Mouse (Mus musculus): ENCODE measurements around the gene Hsdl2. TPM values are rescaled to one million over a fixed set of nuclear protein-coding genes. Genes with fewer than 3 reads are reported as not detected.
"Not testable (repeated sequence)": the region's sequence is repeated elsewhere in the genome, so short reads cannot be mapped to it uniquely, and the experiment has no call there.

The Hsdl2 gene
- polyA plus RNA-seq, 1 experiment from 2014 or later, result 70.1 TPM

DNA sequence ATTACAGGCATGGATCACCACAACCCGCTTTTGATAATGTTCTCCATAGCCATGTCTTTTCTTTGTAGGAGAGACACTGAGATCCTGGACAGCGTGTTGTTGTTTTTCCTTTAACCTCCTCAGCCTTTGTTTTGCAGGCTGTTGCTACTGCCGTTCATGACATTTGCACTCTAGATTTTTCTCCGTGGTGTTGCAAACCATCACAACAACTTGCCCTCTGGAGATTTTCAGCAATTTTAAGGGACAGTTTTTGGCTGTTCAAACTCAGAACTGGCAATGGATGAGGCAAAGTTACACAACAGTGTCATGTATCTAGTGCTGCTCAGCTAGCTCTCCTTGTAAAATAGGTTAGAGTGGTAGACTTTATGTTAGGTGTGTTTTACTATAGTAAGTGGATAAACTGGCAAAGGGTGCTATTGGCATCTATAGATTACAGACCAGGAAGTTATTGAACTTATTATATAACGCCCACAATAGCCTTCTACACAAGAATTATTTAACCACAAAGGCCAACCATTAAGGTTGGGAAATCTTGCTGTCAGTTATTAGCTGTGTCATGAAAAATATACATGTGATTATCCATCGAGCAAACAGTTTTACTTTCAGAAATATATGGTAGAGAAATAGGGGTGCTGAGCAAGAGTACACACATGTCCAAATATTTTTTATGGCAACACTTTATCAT is 13.6 kb upstream of the Hsdl2 start:
- Histone ChIP-seq H3K27ac (no peak overlapping the region), H3K4me2 (no peak overlapping the region), H3K9ac (no peak overlapping the region), H3K36me3 (no peaks in the 10 kb centered on the region), H3K4me3 (no peak overlapping the region), H3K4me1 (replicated peaks) (no peaks in the 10 kb centered on the region), H3K9me3 (replicated peaks) (no peaks in the 10 kb centered on the region), H3K27me3 (no peaks in the 10 kb centered on the region)
- no peak for ATAC-seq (replicated peaks; ENCODE audit: insufficient number of reproducible peaks, insufficient read depth, low FRiP score, low read depth)
- WGBS, result 73% methylated on average over 6 of the region's 6 CpGs

DNA sequence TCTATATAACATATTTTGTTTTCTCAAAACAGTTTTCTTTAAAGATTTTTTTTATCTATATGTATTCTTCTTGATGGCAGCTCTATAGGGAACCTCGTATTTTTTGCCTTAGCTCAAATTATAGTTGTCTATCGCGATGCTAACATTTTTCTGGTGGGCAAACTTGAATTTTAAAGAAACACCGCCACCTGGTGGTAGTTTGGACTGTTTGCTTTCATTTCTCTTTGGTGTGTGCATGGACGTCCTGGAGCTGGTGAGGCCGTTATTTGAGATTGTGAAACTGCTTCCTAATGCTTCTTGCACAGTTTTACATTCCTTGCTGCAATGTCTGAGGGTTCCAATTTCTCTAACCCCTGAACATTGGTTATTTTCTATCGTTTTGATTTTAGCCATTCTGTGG is 11.8 kb upstream of the Hsdl2 start:
- no peak overlapping the region for H3K27ac ChIP-seq
- WGBS, result 3% methylated on average over 7 of the region's 7 CpGs
- H3K27me3 ChIP-seq, result no peaks in the 10 kb centered on the region
- no peaks in the 10 kb centered on the region for H3K9me3 ChIP-seq (replicated peaks)
- H3K4me1 ChIP-seq (replicated peaks), result no peaks in the 10 kb centered on the region
- no peak for ATAC-seq (replicated peaks; ENCODE audit: insufficient number of reproducible peaks, insufficient read depth, low FRiP score, low read depth)
- H3K9ac ChIP-seq, result no peak overlapping the region
- no peaks in the 10 kb centered on the region for H3K36me3 ChIP-seq
- H3K4me2 ChIP-seq, result 0 out of 2 replicates have a peak overlapping the region, but pooled peaks have one; percentile 31
- no peak overlapping the region for H3K4me3 ChIP-seq

DNA sequence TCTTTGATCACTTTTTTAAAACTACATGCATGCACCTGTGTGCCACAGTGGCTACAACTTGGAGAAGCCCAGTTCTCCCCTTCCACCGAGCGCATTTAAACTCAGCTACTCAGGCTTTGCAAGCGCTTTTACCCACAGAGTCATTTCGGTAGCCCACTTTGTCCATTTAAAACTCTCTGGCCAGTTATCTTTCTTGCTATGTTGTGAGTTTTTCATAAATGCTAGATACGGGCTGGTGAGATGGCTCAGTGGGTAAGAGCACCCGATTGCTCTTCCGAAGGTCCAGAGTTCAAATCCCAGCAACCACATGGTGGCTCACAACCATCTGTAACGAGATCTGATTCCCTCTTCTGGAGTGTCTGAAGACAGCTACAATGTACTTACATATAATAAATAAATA is 10.8 kb upstream of the Hsdl2 start:
- H3K4me1 ChIP-seq (replicated peaks); H3K9me3 ChIP-seq (replicated peaks); H3K4me3 ChIP-seq; ATAC-seq (replicated peaks; ENCODE audit: insufficient number of reproducible peaks, insufficient read depth, low FRiP score, low read depth); H3K27ac ChIP-seq; H3K9ac ChIP-seq; H3K36me3 ChIP-seq; H3K4me2 ChIP-seq; H3K27me3 ChIP-seq: not testable (repeated sequence)
- 93% methylated on average over 8 of the region's 8 CpGs for WGBS

DNA sequence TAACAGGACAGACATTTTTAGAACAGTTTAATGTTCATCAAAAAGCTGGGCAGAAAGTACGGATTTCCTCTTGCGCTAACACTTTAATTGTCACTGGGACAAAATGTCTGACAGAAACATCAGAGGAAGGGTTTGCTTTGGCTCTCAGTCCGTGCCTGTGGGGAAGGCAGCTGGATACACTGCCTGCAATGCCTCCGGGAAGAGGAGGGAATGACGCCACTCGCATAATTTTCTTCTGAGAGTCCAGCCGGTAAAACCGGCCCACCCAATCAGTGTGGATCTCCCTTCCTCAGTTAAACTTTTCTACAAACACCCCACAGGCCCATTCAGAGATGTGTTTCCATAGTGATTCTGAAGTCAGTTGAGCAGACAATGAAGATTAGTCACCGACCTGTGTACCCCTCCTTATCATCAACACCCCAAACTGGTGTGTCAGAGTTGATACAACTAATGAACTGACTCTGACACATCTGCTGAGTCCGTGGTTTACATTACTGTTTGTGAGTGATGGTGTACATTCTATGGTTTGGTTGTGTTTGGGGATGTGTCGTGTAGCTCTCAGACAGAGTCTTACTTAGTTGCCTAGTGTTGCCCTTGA is 8.7 kb upstream of the Hsdl2 start:
- 79% methylated on average over 11 of the region's 11 CpGs for WGBS
- no peaks in the 10 kb centered on the region for H3K4me1 ChIP-seq (replicated peaks)
- H3K4me2 ChIP-seq, result no peak overlapping the region
- no peaks in the 10 kb centered on the region for H3K36me3 ChIP-seq
- H3K4me3 ChIP-seq, result no peak overlapping the region
- H3K9me3 ChIP-seq (replicated peaks), result no peaks in the 10 kb centered on the region
- no peak for ATAC-seq (replicated peaks; ENCODE audit: insufficient number of reproducible peaks, insufficient read depth, low FRiP score, low read depth)
- H3K27me3 ChIP-seq, result no peaks in the 10 kb centered on the region
- H3K27ac ChIP-seq, result no peak overlapping the region
- no peak overlapping the region for H3K9ac ChIP-seq

GRCm38 (mm10) chr4:59575184-59575958 is 6.0 kb upstream of the Hsdl2 start:
- Histone ChIP-seq H3K27ac (no peak overlapping the region), H3K9me3 (replicated peaks) (no peaks in the 10 kb centered on the region), H3K4me3 (no peak overlapping the region), H3K4me2 (no peak overlapping the region), H3K27me3 (no peaks in the 10 kb centered on the region), H3K9ac (no peak overlapping the region), H3K36me3 (no peaks in the 10 kb centered on the region), H3K4me1 (replicated peaks) (peaks cover 4% of the 10 kb centered on the region)
- 78% methylated on average over 11 of the region's 11 CpGs for WGBS
- no peak for ATAC-seq (replicated peaks; ENCODE audit: insufficient number of reproducible peaks, insufficient read depth, low FRiP score, low read depth)

DNA sequence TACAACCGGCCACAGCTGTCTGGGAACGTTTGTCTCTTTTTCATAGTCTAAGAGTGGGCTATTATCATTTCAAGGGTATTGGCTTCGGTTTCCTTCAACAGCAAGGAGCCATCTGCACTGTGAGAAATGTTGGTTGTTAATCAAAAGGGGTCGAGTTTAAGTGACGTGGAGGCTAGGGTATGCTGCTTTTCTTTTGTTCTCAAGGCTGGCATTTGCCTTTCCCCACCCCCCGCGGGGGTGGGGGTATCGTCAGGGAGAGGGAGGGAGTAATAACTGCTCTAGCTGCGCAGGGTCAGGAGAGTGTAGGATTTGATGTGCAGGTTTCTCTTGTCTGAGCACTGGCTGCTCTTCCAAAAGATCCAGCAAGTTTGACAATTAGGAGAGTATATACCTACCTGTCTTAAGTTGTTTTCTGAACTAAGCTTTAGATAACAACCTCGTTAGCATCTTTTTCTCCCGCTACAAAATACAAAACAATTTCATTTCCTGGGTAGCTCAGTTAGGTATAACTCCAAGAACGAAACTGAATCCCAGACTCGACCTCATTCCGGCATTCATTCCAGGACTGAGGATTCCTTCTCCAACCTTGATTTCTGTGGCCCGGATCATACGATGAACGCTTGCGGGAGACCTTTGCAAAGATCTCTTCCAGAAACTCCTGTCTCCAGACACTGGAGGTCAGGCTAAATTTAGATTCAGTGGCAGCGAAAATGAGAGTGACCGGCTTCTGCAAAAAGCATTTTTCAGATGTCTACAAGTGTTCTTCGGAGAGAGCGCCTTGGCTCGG is 675 bp upstream of the Hsdl2 start:
- peak overlapping the region; percentile 79 for H3K9ac ChIP-seq
- peak overlapping the region; percentile 97 for H3K27ac ChIP-seq
- no peaks in the 10 kb centered on the region for H3K36me3 ChIP-seq
- H3K9me3 ChIP-seq (replicated peaks), result no peaks in the 10 kb centered on the region
- peak; percentile 40 for ATAC-seq (replicated peaks; ENCODE audit: insufficient number of reproducible peaks, insufficient read depth, low FRiP score, low read depth)
- WGBS, result under 1% methylated on average over 23 of the region's 23 CpGs
- no peaks in the 10 kb centered on the region for H3K27me3 ChIP-seq
- peak overlapping the region; percentile 79 for H3K4me3 ChIP-seq
- peak overlapping the region; percentile 90 for H3K4me2 ChIP-seq
- peaks cover 19% of the 10 kb centered on the region for H3K4me1 ChIP-seq (replicated peaks)

DNA sequence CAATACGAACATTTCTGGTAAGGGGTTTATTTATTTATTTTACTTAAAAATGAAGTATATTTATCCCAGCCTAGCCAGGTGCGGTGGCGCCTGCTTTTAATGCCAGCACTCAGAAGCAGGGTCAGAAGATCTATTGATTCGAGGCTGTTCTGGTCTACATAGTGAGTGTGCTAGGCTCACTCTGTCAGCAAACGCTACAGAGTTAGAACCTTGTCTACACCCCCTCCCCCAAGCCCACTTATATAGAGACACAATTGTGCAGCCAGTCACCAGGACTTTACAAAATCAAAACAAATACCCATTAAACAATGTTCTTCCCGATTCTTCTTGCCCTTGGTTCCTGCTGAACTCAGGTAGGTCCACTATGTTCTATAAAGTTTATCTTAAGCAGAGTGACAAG is 823 bp downstream of the Hsdl2 start:
- Histone ChIP-seq H3K27ac (peak overlapping the region; percentile 97; the same call in 1 of the 2 replicates), H3K9ac (peak overlapping the region; percentile 69), H3K4me2 (peak overlapping the region; percentile 90), H3K9me3 (replicated peaks) (no peaks in the 10 kb centered on the region), H3K27me3 (no peaks in the 10 kb centered on the region), H3K4me3 (peak overlapping the region; percentile 79), H3K4me1 (replicated peaks) (peaks cover 19% of the 10 kb centered on the region), H3K36me3 (no peaks in the 10 kb centered on the region)
- ATAC-seq (replicated peaks; ENCODE audit: insufficient number of reproducible peaks, insufficient read depth, low FRiP score, low read depth), result no peak
- 30% methylated on average over 6 of the region's 6 CpGs for WGBS

DNA sequence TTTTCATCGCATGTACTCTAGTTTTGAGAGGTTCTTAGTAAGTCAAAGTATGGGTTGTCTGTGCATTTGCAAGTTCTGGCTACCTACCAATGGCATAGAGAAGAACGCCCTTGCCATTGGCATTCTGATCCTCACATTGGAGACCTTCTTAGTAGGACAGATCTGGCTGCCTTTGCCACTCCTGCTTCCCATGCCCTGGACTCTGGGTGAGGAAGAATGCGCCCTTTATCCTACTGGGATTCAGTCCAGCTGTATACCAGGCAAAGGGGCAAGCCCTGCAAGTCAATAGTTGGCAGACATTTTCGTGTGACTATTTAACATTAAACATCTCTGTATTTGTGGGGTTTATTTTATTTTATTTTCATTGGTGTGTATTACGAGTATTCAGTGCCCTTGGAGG is 3.7 kb downstream of the Hsdl2 start:
- Histone ChIP-seq H3K4me2 (peak overlapping the region; percentile 34; the same call in 1 of the 2 replicates), H3K9me3 (replicated peaks) (no peaks in the 10 kb centered on the region), H3K27ac (peak overlapping the region; percentile 52; the same call in 1 of the 2 replicates), H3K9ac (no peak overlapping the region), H3K4me1 (replicated peaks) (peaks cover 17% of the 10 kb centered on the region), H3K27me3 (no peaks in the 10 kb centered on the region), H3K36me3 (no peaks in the 10 kb centered on the region), H3K4me3 (no peak overlapping the region)
- 63% methylated on average over 5 of the region's 5 CpGs for WGBS
- ATAC-seq (replicated peaks; ENCODE audit: insufficient number of reproducible peaks, insufficient read depth, low FRiP score, low read depth), result no peak

- H3K9me3 ChIP-seq (replicated peaks), result no peaks in the 10 kb centered on the region
- no peak overlapping the region for H3K9ac ChIP-seq
- no peak overlapping the region for H3K4me3 ChIP-seq
- ATAC-seq (replicated peaks; ENCODE audit: insufficient number of reproducible peaks, insufficient read depth, low FRiP score, low read depth), result no peak
- no peaks in the 10 kb centered on the region for H3K27me3 ChIP-seq
- H3K4me2 ChIP-seq, result no peak overlapping the region
- WGBS, result 69% methylated on average over 2 of the region's 2 CpGs
- peaks cover 9% of the 10 kb centered on the region for H3K4me1 ChIP-seq (replicated peaks)
- H3K27ac ChIP-seq, result no peak overlapping the region
- H3K36me3 ChIP-seq, result no peaks in the 10 kb centered on the region
These were observed 6.0 kb downstream of the Hsdl2 start for GRCm38 (mm10) chr4:59587215-59587871.

DNA sequence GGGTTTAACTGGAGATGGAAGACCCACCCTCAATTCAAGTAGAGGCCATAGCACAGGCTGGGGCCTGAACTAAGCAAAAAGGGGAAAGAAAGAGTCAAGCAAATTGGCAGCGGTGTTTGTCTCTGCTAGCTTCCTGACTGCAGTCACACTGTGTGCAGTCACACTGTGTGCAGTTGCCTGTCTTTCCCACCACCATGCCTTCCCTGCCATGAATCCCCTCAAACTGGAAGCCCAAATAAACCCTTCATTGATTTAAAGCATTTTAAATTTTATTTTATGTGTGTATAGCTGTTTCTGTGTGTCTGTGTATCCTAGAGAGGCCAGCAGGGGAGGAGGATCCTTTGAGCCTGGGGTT is 6.5 kb downstream of the Hsdl2 start:
- Histone ChIP-seq H3K9me3 (replicated peaks) (no peaks in the 10 kb centered on the region), H3K4me2 (no peak overlapping the region), H3K27ac (no peak overlapping the region), H3K4me3 (no peak overlapping the region), H3K4me1 (replicated peaks) (peaks cover 6% of the 10 kb centered on the region), H3K36me3 (no peaks in the 10 kb centered on the region), H3K27me3 (no peaks in the 10 kb centered on the region), H3K9ac (no peak overlapping the region)
- WGBS, result 100% methylated on average over 1 of the region's 1 CpGs
- no peak for ATAC-seq (replicated peaks; ENCODE audit: insufficient number of reproducible peaks, insufficient read depth, low FRiP score, low read depth)

DNA sequence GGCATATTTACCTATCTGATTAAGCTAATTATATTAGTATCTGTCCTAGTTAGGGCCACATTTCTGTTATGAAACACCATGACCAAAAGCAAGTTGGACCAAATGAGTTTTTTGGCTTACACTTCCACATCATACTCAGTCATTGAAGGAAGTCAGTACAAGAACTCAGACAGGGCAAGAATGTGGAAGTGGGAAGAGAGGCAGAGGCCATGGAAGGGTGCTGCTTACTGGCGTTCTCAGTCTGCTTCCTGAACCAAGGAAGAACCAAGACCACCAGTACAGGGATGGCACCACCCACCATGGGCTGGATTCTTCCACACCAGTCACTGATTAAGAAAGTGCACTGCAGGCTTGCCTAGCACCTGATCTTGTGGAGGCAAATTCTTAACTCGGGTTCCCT is 13.3 kb downstream of the Hsdl2 start:
- Histone ChIP-seq H3K27me3 (no peaks in the 10 kb centered on the region), H3K4me3 (no peak overlapping the region), H3K27ac (no peak overlapping the region), H3K4me1 (replicated peaks) (no peaks in the 10 kb centered on the region), H3K4me2 (no peak overlapping the region), H3K36me3 (peaks cover 13% of the 10 kb centered on the region; the same call in 1 of the 2 replicates), H3K9ac (no peak overlapping the region), H3K9me3 (replicated peaks) (no peaks in the 10 kb centered on the region)
- no peak for ATAC-seq (replicated peaks; ENCODE audit: insufficient number of reproducible peaks, insufficient read depth, low FRiP score, low read depth)
- WGBS, result 65% methylated on average over 2 of the region's 2 CpGs

All from heart, embryonic 15.5 days (tissue).